Mouse (Mus musculus): Measurements from ENCODE around the gene Slc38a7. TPM values are rescaled to one million over a fixed set of nuclear protein-coding genes. Genes with fewer than 3 reads are reported as not detected.

The Slc38a7 gene
- total RNA-seq (2014; rRNA removed): 37.9 and 50.4 TPM in 2 replicates
- 24.6 and 28.5 TPM in 2 replicates for polyA plus RNA-seq (2015; fragmentation: Nextera tagmentation; extraction: Ambion mirVana)

DNA sequence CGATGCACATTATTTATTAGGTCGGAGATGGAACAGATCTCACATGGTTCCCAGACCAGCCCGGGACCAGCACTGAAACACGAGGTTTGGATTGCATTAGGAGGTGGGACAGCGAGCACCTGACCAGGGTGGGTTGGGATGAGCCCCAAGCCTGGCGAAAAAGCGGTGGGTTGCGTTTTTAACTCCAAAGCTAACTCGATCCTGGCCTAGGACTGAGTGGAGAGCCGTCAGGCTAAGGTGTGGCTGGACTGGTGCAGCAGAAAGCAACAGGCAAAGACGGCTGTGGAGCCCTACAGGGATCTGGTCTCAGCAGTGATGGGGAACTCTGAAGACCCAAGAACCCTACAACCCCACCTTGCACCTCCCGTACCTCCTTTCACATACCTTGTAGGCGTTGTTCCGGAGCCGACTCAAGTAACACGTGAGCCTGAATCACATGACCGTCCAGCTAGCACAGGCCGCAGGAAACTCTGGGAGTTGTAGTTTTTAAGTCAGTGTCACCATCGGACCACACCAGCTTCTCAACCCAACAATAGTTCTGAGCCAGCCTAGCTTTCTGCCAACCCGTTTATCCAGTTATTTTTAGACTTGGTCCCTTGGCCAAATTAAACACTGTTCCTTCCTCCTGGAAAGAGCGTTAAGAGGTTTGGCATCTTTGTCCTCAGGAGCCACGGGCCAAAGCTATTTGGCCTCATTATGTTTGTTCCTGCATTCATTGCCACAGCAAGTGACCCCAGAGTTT lies at the start of gene Slc38a7:
Gene Slc38a7, minus strand, starts transcription at position 438 of the 742 bp plus-strand sequence.
- Histone ChIP-seq H3K27ac (ENCODE audit: low read depth, low read length) (no peak within 1 kb of the TSS), H3K36me3 (ENCODE audit: insufficient read depth) (peaks cover 5% of the 10 kb centered on the region; the same call in 1 of the 2 replicates)

DNA sequence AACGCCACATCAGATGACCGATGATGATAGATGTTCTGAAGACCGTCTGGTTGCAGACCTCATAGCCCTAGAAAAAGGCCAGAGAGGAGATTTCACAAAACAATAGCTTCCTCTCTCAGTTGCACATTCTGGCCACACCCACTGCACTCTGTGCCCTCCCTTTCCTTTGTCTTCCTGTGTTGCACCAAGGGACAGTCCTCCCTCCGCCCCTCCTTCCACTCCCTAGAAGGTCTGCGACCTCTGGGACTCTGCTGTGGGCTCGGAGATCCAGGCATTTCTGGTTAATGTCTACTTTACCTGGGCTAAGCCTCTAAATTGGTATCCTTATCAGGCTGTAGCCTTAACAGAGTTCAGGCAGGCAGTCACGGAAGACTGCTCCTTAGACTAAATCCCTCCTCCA lies 48.5 kb upstream of the Slc38a7 start:
- H3K27me3 ChIP-seq (ENCODE audit: insufficient read depth, low read length): no peaks in the 10 kb centered on the region
- ATAC-seq (no peak), DNase-seq (no peak)
- TF ChIP-seq CTCF (IDR thresholded peaks at IDR 0.05; ENCODE audit: low read depth): no peak
- no peaks in the 10 kb centered on the region for H3K4me1 ChIP-seq (ENCODE audit: insufficient read depth)
- no peak overlapping the region for H3K4me3 ChIP-seq (ENCODE audit: low read depth, low read length)
- no peak overlapping the region for H3K9ac ChIP-seq
- H3K36me3 ChIP-seq (ENCODE audit: insufficient read depth): no peaks in the 10 kb centered on the region
- H3K4me2 ChIP-seq (ENCODE audit: low read depth): no peak overlapping the region
- 27% methylated on average over 7 of the region's 7 CpGs for WGBS
- H3K27ac ChIP-seq (ENCODE audit: low read depth, low read length): no peak overlapping the region
- H3K9me3 ChIP-seq (ENCODE audit: low read length): no peaks in the 10 kb centered on the region

More for the DNA sequence above, at the start of gene Slc38a7:
- WGBS: 10% methylated on average over 22 of the region's 22 CpGs
- peaks cover 5% of the 10 kb centered on the region; the same call in 1 of the 2 replicates for H3K4me1 ChIP-seq (ENCODE audit: insufficient read depth)
- peak within 1 kb of the TSS; percentile 54 for H3K4me3 ChIP-seq (ENCODE audit: low read depth, low read length)
- no peaks in the 10 kb centered on the region for H3K9me3 ChIP-seq (ENCODE audit: low read length)
- peak; percentile 86 for DNase-seq
- ATAC-seq: peak; percentile 98
- TF ChIP-seq CTCF (IDR thresholded peaks at IDR 0.05; ENCODE audit: low read depth): no peak
- H3K27me3 ChIP-seq (ENCODE audit: insufficient read depth, low read length): no peaks in the 10 kb centered on the region
- H3K9ac ChIP-seq: peak within 1 kb of the TSS; percentile 66
- H3K4me2 ChIP-seq (ENCODE audit: low read depth): peak within 1 kb of the TSS; percentile 71

DNA sequence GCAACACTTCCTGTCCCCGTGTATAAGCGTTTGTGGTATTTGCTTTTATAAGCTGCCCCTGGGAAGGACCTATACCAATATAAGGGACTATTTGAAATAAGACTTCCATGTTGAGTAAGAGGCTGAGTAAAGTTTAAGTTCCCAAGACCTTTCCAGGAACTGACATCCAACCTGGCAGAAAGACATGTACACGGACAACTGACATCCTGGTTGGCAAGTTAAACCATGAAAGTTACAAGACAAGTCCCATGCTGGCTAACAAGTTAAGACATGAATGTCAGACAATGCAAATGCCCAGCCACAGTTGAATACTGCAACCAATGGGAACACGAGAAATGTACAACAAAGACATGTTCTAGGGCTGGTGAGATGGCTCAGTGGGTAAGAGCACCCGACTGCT lies 40.4 kb upstream of the Slc38a7 start:
- no peak overlapping the region for H3K9ac ChIP-seq
- no peak overlapping the region for H3K4me2 ChIP-seq (ENCODE audit: low read depth)
- no peaks in the 10 kb centered on the region for H3K36me3 ChIP-seq (ENCODE audit: insufficient read depth)
- no peaks in the 10 kb centered on the region for H3K27me3 ChIP-seq (ENCODE audit: insufficient read depth, low read length)
- 87% methylated on average over 5 of the region's 5 CpGs for WGBS
- DNase-seq (no peak), ATAC-seq (no peak)
- no peak for TF ChIP-seq CTCF (IDR thresholded peaks at IDR 0.05; ENCODE audit: low read depth)
- H3K4me1 ChIP-seq (ENCODE audit: insufficient read depth): no peaks in the 10 kb centered on the region
- no peak overlapping the region for H3K27ac ChIP-seq (ENCODE audit: low read depth, low read length)
- H3K9me3 ChIP-seq (ENCODE audit: low read length): no peaks in the 10 kb centered on the region
- no peak overlapping the region for H3K4me3 ChIP-seq (ENCODE audit: low read depth, low read length)

GRCm38 (mm10) chr8:95888285-95889136 lies 35.2 kb upstream of the Slc38a7 start, which contains the start of gene Got2:
Got2 (minus strand) TSS chr8:95888547.
- Histone ChIP-seq H3K4me2 (ENCODE audit: low read depth) (peak within 1 kb of the TSS; percentile 89), H3K36me3 (ENCODE audit: insufficient read depth) (no peaks in the 10 kb centered on the region), H3K27ac (ENCODE audit: low read depth, low read length) (peak within 1 kb of the TSS; percentile 73), H3K4me3 (ENCODE audit: low read depth, low read length) (peak within 1 kb of the TSS; percentile 92), H3K9me3 (ENCODE audit: low read length) (no peaks in the 10 kb centered on the region), H3K9ac (peak within 1 kb of the TSS; percentile 88), H3K4me1 (ENCODE audit: insufficient read depth) (peaks cover 10% of the 10 kb centered on the region; the same call in 1 of the 2 replicates), H3K27me3 (ENCODE audit: insufficient read depth, low read length) (no peaks in the 10 kb centered on the region)
- ATAC-seq: peak; percentile 93
- DNase-seq: peak; percentile 94
- peak; percentile 93 for TF ChIP-seq CTCF (IDR thresholded peaks at IDR 0.05; ENCODE audit: low read depth)
- 8% methylated on average over 30 of the region's 31 CpGs for WGBS

DNA sequence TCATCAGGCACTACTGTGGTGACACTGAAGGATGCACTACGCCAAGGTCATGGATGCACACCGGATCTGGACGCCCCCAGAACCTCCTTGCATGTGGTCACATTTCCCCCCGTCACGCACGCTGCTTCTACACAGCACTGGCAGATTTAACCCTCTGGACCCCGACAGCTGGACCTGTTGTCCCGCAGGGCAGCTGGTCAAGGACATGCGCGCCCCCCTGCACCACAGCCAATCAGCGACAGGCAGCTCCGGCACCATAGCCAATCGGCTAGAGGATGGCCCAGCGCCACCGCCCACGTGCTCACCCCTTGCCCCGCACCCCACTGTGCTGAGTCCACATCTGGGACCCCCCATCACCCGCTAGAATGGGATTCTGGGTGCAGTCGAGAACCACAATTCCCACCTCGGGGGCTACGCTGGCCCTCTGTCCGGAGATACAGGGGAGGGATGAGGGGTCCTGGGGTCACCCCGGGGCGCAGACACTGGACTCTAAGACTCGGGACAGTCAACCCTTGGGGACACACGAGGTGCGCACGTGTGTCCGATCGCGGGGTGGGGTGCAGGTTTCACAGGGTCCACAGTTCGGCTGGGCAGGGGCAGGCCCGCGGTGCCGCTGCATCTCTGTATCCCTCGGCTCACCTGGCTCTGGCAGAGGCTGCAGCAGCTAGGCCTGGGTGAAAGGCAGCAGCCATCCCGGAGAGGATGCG lies 34.4 kb upstream of the Slc38a7 start:
- Histone ChIP-seq H3K4me2 (ENCODE audit: low read depth) (peak overlapping the region; percentile 89), H3K9me3 (ENCODE audit: low read length) (no peaks in the 10 kb centered on the region), H3K36me3 (ENCODE audit: insufficient read depth) (no peaks in the 10 kb centered on the region), H3K27ac (ENCODE audit: low read depth, low read length) (peak overlapping the region; percentile 73), H3K4me1 (ENCODE audit: insufficient read depth) (peaks cover 10% of the 10 kb centered on the region; the same call in 1 of the 2 replicates), H3K27me3 (ENCODE audit: insufficient read depth, low read length) (no peaks in the 10 kb centered on the region), H3K9ac (peak overlapping the region; percentile 88), H3K4me3 (ENCODE audit: low read depth, low read length) (peak overlapping the region; percentile 92)
- WGBS: 2% methylated on average over 38 of the region's 38 CpGs
- no peak for TF ChIP-seq CTCF (IDR thresholded peaks at IDR 0.05; ENCODE audit: low read depth)
- ATAC-seq (peak; percentile 92), DNase-seq (peak; percentile 83)

Measured in forebrain, postnatal 0 days (tissue).